Mouse (Mus musculus) hindbrain, embryonic 13.5 days (tissue): ENCODE results near the gene Abcf1. TPM values are rescaled to one million over a fixed set of nuclear protein-coding genes. Genes with fewer than 3 reads are reported as not detected.
"Not testable (repeated sequence)": the region's sequence is repeated elsewhere in the genome, so short reads cannot be mapped to it uniquely, and the experiment has no call there.

Source experiments
- ATAC-seq: fragments of 200-750 bp; cut with Nextera tagmentation; 2 replicates; pipeline ENCODE4 v1.8.0; 2017; ENCODE audit warnings: moderate TSS enrichment; ENCODE audit not compliant: low FRiP score
- H3K27ac ChIP-seq: fragments of 300-500 bp; sonication (generic); 2 replicates; pipeline ENCODE4 v1.5.1; 2015; ENCODE audit warnings: inconsistent platforms, mild to moderate bottlenecking, moderate library complexity
- H3K27me3 ChIP-seq: fragments of 300-500 bp; sonication (generic); 2 replicates; pipeline ENCODE4 v1.6.1; 2015; ENCODE audit warnings: mild to moderate bottlenecking, inconsistent platforms
- H3K36me3 ChIP-seq: fragments of 300-500 bp; sonication (generic); 2 replicates; pipeline ENCODE4 v1.6.1; 2015; ENCODE audit warnings: mild to moderate bottlenecking, inconsistent platforms
- H3K4me1 ChIP-seq: fragments of 300-500 bp; sonication (generic); replicated peaks from 2 replicates; pipeline ENCODE4 v1.6.1; 2015; ENCODE audit warnings: inconsistent platforms
- H3K4me2 ChIP-seq: fragments of 300-500 bp; sonication (generic); 2 replicates; pipeline ENCODE4 v1.6.1; 2015; ENCODE audit warnings: inconsistent platforms, mild to moderate bottlenecking, moderate library complexity
- H3K4me3 ChIP-seq: fragments of 300-500 bp; sonication (generic); 2 replicates; pipeline ENCODE4 v1.5.1; 2015; ENCODE audit warnings: mild to moderate bottlenecking, inconsistent platforms
- H3K9ac ChIP-seq: fragments of 300-500 bp; sonication (generic); 2 replicates; pipeline ENCODE4 v1.6.1; 2015; ENCODE audit warnings: mild to moderate bottlenecking, inconsistent platforms
- H3K9me3 ChIP-seq: fragments of 300-500 bp; sonication (generic); 2 replicates; pipeline ENCODE4 v1.6.1; 2016; ENCODE audit warnings: inconsistent platforms
- WGBS: fragments of 180-500 bp; shearing (Covaris S2); methylation state at CpG from one replicate; pipeline ENCODE4 v1.1.7; 2015; 5-methylcytosine and 5-hydroxymethylcytosine counted together
- polyA plus RNA-seq: library from polyadenylated mRNA; unstranded; fragments of >200 nt; fragmentation: Nextera tagmentation; extraction: Ambion mirVana; gene quantifications from 2 replicates; pipeline ENCODE4 v1.2.1, GENCODE M21; 2015

Gene Abcf1
- polyA plus RNA-seq, 1 experiment from 2014 or later: 103 TPM

DNA sequence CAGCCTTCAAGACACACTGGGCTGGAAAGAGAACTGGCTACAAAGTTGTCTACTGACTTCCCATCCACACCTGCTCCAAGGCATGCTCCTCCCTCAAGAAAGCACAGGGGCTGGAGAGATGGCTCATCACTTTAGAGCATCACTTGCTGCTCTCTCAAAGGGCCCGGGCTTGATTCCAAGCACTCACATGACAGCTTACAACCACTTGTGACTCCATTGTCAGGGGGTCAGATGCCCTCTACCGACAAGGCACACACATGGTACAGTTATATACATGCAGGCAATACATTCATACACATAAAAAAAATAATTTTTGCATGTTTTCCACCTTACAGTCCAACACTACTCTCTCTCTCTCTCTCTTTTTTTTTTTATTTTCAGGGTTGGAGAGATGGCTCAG lies 1.9 kb downstream of the Abcf1 start:
- Histone ChIP-seq H3K36me3 (peaks cover 45% of the 10 kb centered on the region), H3K4me2 (no peak overlapping the region), H3K4me1 (peaks cover 27% of the 10 kb centered on the region), H3K9ac (no peak overlapping the region), H3K27me3 (no peaks in the 10 kb centered on the region), H3K9me3 (no peaks in the 10 kb centered on the region), H3K4me3 (no peak overlapping the region), H3K27ac (no peak overlapping the region)
- 96% methylated on average over 2 of the region's 2 CpGs for WGBS
- ATAC-seq: no peak

DNA sequence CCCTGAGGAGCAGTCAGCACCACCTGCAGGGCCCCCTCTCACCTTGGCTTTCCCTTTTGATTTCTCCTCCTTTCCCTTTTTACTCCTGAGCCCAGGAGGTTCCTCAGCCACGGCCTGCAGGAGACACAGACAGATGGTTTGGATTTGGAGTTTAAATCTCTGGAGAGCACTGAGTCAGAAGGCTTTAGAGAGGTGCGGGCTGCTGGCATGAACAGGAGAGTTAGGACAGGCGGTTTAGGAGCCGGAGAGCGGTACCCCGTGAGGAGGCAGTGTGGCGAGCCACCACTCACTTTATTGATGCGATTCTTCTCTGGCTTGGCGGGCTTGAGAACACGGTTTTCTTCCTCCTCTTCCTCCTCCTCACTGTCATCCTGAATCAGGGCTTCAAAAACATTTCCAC lies 6.3 kb downstream of the Abcf1 start:
- peaks cover 82% of the 10 kb centered on the region for H3K36me3 ChIP-seq

DNA sequence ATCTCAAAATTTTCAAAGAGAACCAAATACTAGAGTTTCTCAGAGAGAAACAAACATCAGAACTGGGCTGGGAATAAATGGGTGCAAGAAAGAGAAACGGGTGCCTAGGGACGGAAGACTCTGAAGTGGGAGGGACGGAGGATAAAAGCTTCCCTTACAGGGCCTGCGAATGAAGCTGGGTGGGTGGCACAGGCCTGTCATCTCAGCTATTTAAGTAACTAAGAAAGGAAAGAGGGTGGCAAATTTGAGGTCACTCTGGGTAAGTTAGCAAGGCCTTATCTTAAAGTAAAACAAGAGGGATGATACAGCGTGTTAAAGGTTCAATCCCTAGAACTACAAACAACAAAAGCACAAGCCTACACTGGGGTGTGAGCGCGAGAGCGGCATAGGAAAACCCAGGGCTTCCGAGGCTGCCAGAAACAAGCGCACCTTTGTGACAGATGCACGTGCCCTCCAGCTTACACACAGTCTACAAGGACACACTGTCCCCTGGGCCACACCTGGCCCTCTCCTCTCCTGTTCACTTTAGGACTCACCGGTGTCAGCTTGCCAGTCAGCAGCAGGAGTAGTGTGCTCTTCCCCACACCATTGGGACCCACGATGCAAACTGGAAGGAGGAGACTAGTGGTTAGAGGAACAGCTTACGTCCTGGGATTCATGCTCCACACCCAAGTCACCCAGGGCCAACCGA lies 10.9 kb downstream of the Abcf1 start:
- Histone ChIP-seq H3K9me3 (no peaks in the 10 kb centered on the region), H3K9ac (no peak overlapping the region), H3K4me2 (no peak overlapping the region), H3K27me3 (no peaks in the 10 kb centered on the region), H3K27ac (no peak overlapping the region), H3K36me3 (peaks cover 89% of the 10 kb centered on the region), H3K4me1 (no peaks in the 10 kb centered on the region), H3K4me3 (no peak overlapping the region)
- no peak for ATAC-seq
- 97% methylated on average over 15 of the region's 15 CpGs for WGBS

More for the DNA sequence above, 6.3 kb downstream of the Abcf1 start:
- WGBS: 89% methylated on average over 10 of the region's 10 CpGs
- H3K27me3 ChIP-seq: no peaks in the 10 kb centered on the region
- H3K4me2 ChIP-seq: no peak overlapping the region
- H3K9me3 ChIP-seq: no peaks in the 10 kb centered on the region
- H3K4me1 ChIP-seq: peaks cover 10% of the 10 kb centered on the region
- H3K27ac ChIP-seq: no peak overlapping the region
- ATAC-seq: no peak
- H3K4me3 ChIP-seq: no peak overlapping the region
- H3K9ac ChIP-seq: no peak overlapping the region

GRCm38 (mm10) chr17:35954665-35955064 lies 14.9 kb downstream of the Abcf1 start:
- WGBS: 73% methylated on average over 8 of the region's 8 CpGs
- H3K36me3 ChIP-seq: peaks cover 49% of the 10 kb centered on the region
- no peak overlapping the region for H3K9ac ChIP-seq
- H3K27ac ChIP-seq: no peak overlapping the region
- no peaks in the 10 kb centered on the region for H3K9me3 ChIP-seq
- no peak overlapping the region for H3K4me2 ChIP-seq
- H3K4me3 ChIP-seq: no peak overlapping the region
- no peaks in the 10 kb centered on the region for H3K4me1 ChIP-seq
- no peaks in the 10 kb centered on the region for H3K27me3 ChIP-seq
- no peak for ATAC-seq

- not testable (repeated sequence) for H3K27ac ChIP-seq, H3K9me3 ChIP-seq, H3K27me3 ChIP-seq, H3K4me2 ChIP-seq, H3K4me1 ChIP-seq, H3K9ac ChIP-seq, H3K4me3 ChIP-seq
- peaks cover 28% of the 10 kb centered on the region for H3K36me3 ChIP-seq
- peak; percentile 45; the same call in 1 of the 2 replicates for ATAC-seq
- WGBS: 87% methylated on average over 3 of the region's 3 CpGs
These were observed 17.0 kb downstream of the Abcf1 start for GRCm38 (mm10) chr17:35952559-35952958.

- H3K9me3 ChIP-seq, H3K4me3 ChIP-seq, H3K27me3 ChIP-seq, ATAC-seq, H3K4me1 ChIP-seq, H3K4me2 ChIP-seq, H3K9ac ChIP-seq, H3K27ac ChIP-seq: not testable (repeated sequence)
- peaks cover 12% of the 10 kb centered on the region for H3K36me3 ChIP-seq
These were observed 18.6 kb downstream of the Abcf1 start for GRCm38 (mm10) chr17:35950946-35951345.

- no peak overlapping the region for H3K27ac ChIP-seq
- no peaks in the 10 kb centered on the region for H3K36me3 ChIP-seq
- no peak overlapping the region for H3K9ac ChIP-seq
- H3K4me3 ChIP-seq: no peak overlapping the region
- 66% methylated on average over 1 of the region's 1 CpGs for WGBS
- no peaks in the 10 kb centered on the region for H3K27me3 ChIP-seq
- H3K4me2 ChIP-seq: no peak overlapping the region
- no peaks in the 10 kb centered on the region for H3K9me3 ChIP-seq
- ATAC-seq: no peak
- H3K4me1 ChIP-seq: no peaks in the 10 kb centered on the region
These were observed 29.6 kb downstream of the Abcf1 start for GRCm38 (mm10) chr17:35939941-35940340.

- ATAC-seq: no peak
- no peak overlapping the region for H3K9ac ChIP-seq
- no peaks in the 10 kb centered on the region for H3K4me1 ChIP-seq
- WGBS: 46% methylated on average over 2 of the region's 2 CpGs
- H3K4me3 ChIP-seq: no peak overlapping the region
- H3K36me3 ChIP-seq: no peaks in the 10 kb centered on the region
- H3K27me3 ChIP-seq: no peaks in the 10 kb centered on the region
- H3K4me2 ChIP-seq: no peak overlapping the region
- no peak overlapping the region for H3K27ac ChIP-seq
- no peaks in the 10 kb centered on the region for H3K9me3 ChIP-seq
These were observed 30.5 kb downstream of the Abcf1 start for GRCm38 (mm10) chr17:35939108-35939507.

- H3K9me3 ChIP-seq: no peaks in the 10 kb centered on the region
- no peaks in the 10 kb centered on the region for H3K27me3 ChIP-seq
- 39% methylated on average over 2 of the region's 2 CpGs for WGBS
- no peak overlapping the region for H3K9ac ChIP-seq
- peak; percentile 66 for ATAC-seq
- H3K27ac ChIP-seq: no peak overlapping the region
- no peak overlapping the region for H3K4me2 ChIP-seq
- H3K36me3 ChIP-seq: no peaks in the 10 kb centered on the region
- no peaks in the 10 kb centered on the region for H3K4me1 ChIP-seq
- H3K4me3 ChIP-seq: no peak overlapping the region
These were observed 31.7 kb downstream of the Abcf1 start for GRCm38 (mm10) chr17:35937700-35938348.

GRCm38 (mm10) chr17:35935763-35936162 lies 33.8 kb downstream of the Abcf1 start:
- not testable (repeated sequence) for H3K27ac ChIP-seq, H3K27me3 ChIP-seq, H3K36me3 ChIP-seq, H3K4me2 ChIP-seq, H3K9me3 ChIP-seq, H3K4me3 ChIP-seq, ATAC-seq, H3K4me1 ChIP-seq, H3K9ac ChIP-seq
- WGBS: 88% methylated on average over 14 of the region's 14 CpGs

DNA sequence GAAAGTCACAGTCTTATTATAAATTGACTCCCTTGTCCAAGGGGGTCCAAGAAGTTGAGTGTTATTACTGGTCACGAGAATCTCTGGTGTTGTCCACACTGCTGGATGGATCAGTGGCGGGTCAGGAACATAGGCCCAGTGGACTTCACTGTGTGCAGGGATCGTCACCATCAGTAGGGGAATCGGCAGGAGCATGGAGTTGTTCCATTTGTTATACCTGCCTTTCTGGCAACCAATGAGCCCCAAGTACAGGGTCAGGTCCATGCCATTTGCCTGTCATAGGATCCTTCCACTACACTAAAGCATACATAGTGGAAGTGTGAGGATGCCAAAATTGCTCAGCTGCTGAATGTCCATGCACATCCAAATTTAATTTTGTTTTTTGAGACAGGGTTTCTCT lies 37.0 kb downstream of the Abcf1 start:
- Histone ChIP-seq H3K4me1 (no peaks in the 10 kb centered on the region), H3K4me3 (no peak overlapping the region), H3K9me3 (no peaks in the 10 kb centered on the region), H3K27me3 (no peaks in the 10 kb centered on the region), H3K36me3 (peaks cover 38% of the 10 kb centered on the region), H3K4me2 (no peak overlapping the region), H3K9ac (no peak overlapping the region), H3K27ac (no peak overlapping the region)
- ATAC-seq: no peak
- WGBS: 90% methylated on average over 4 of the region's 4 CpGs

GRCm38 (mm10) chr17:35930627-35931026 lies 38.9 kb downstream of the Abcf1 start:
- H3K36me3 ChIP-seq: peaks cover 56% of the 10 kb centered on the region
- WGBS: 96% methylated on average over 12 of the region's 12 CpGs
- 0 out of 2 replicates have a peak, but pooled peaks have one; percentile 11 for ATAC-seq

DNA sequence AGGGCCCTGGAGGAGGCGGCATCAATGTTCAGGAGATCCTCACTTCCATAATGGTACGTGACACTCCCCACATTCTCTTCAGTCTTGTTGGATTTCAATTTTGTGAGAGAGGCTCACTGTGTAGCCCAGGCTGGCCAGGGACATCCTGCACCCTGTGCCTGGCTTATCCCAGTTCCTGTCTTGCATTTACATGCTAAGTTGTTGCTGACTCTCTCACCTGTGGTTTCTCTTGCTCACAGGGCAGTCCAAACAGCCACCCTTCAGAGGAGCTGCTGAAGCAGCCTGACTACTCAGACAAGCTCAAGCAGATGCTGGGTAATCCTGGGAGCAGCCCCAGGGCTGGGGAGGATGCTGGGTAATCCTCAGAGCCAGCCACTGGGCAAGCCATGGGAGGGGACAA lies 40.0 kb downstream of the Abcf1 start:
- Histone ChIP-seq H3K4me1 (no peaks in the 10 kb centered on the region), H3K36me3 (peaks cover 67% of the 10 kb centered on the region), H3K27ac (no peak overlapping the region), H3K9me3 (no peaks in the 10 kb centered on the region), H3K4me2 (no peak overlapping the region), H3K9ac (no peak overlapping the region), H3K4me3 (no peak overlapping the region), H3K27me3 (no peaks in the 10 kb centered on the region)
- no peak for ATAC-seq
- whole genome bisulfite sequencing: 100% methylated on average over 2 of the region's 2 CpGs

More at GRCm38 (mm10) chr17:35930627-35931026, 38.9 kb downstream of the Abcf1 start:
- no peaks in the 10 kb centered on the region for H3K27me3 ChIP-seq
- no peaks in the 10 kb centered on the region for H3K9me3 ChIP-seq
- no peak overlapping the region for H3K27ac ChIP-seq
- no peak overlapping the region for H3K9ac ChIP-seq
- no peak overlapping the region for H3K4me2 ChIP-seq
- no peaks in the 10 kb centered on the region for H3K4me1 ChIP-seq
- H3K4me3 ChIP-seq: no peak overlapping the region
